Mouse (Mus musculus): ENCODE measurements around the gene Ubash3b.
A peak's percentile ranks its signal among the peaks of the same experiment; 100 is the strongest.

Ubash3b gene

DNA sequence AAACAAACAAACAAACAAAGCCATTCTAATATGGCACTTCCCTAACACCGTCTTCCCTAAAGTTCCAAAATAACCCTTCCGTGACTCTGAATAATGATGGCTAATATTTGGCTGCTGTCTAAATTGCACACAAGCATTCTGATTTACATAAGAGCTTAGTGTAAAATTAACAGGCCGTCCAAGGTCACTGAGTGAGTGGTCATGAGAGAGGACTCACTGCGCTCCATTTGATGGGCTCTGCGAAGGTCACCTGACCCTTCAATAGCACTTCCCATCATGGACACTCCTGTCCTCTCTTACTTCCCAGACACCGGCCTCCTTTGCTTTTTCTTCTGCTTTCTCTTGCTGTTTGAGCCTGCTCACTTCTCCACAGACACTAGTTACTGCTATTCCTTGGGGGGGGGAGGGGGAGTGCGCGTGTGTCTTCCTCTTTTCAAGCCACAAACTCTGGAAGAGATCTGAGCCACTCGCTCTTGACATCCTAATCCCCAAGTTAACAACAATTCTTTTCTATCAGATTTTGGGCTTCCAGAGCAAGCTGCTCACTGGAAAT is 73.6 kb downstream of the Ubash3b start:
- no peak for DNase-seq (ENCODE audit: low spot score)

DNA sequence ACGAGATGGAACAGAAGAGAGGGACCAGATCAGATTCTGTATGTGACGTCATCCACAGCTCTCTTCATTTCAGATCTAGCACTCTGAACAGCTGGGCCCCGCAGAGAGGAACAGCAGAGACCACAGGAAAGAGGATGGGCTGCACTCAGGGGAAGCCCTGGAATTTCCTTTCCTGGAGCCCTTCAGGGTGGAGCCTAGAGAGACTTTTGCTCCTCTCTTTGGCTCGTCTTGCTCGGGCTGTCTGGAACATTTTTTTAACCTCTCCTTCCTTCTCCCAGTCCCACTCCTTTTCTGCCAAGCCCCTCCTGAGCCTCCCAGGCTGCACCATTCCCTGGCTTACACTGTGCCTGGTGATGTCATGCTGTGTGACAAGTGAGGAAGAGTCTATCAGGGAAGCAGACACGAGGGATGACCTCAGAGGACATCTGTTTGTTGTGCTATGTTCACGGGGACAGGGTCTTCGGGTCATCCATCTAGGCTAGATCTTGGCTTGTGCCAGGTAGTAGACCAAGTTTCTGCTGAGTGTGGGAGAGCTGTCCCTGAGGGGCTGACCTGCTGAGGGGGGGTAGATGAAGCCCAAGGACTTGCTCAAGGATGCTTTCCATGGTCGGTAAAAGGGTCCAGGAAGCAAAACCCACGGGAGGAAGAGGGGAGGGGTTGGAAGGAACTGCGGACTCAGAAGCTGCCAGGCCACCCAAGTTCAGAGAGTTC is 77.2 kb downstream of the Ubash3b start:
- no peak for DNase-seq (ENCODE audit: low spot score)

DNA sequence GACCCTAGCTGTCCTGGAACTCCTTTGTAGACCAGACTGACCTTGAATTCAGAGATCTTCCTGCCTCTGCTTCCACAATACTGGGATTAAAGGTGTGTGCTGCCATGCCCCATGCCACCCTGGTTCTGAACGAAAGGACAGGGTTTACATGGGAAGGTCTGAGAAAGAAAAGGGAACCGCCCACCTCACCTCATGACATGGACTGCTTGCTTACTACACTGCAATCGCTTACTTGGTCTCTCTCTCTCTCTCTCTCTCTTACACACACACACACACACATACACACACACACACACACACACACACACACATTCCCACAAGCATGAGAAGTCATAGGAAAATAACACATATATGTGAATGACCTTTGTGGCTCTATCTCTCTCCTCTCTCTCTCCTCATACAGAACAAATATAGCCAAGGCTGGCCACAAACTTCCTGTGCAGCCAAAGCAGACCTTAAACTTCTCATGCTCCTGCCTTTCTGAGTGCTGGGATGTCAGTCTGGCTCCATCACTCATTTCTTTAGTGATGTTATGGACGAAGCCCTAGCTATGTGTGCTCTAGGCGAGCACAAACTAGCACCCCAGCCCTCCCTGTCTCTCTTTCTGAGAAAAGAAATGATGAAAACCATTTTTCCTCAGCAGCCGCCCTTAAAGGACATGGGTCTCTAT is 78.0 kb downstream of the Ubash3b start:
- DNase-seq (ENCODE audit: low spot score), result no peak

DNA sequence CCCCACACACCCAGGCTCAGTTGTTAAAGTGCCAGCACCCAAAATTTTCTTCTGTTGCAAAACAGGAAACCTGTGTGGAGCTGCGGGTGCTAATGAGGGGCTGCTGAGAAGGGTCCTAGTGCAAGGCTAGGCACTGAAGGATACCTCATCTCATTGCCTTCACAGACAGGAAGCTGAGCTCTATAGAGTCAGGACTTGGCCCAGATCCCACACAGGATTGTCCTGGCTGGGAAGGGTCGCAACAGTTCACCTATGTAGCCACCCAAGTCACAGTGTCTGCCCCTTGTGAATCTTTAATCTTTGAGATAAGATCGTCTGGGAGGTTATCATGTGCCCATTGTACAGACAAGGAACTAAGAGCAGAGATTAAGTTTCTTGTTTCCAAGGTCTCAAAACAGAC is 78.6 kb downstream of the Ubash3b start:
- no peak for DNase-seq (ENCODE audit: low spot score)

DNA sequence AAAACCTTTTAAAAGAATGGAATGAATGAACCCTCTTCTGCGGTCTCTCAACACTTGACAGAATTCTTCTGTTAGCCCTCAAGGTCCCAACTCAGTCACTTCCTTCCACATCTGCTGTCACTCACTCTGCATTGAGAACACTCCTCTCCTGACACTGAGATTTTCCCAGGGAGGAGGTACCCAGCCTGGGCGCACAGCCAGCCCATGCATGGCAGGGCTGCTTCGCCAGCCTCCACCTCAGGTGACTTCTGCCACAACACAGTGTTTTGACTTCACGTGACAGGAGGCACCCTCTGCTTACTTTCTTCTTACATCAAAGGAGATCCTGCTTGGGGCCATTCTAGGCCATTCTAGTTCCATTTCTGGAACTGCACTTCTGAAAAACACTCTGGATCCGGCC is 80.6 kb downstream of the Ubash3b start:
- DNase-seq (ENCODE audit: low spot score), result no peak

DNA sequence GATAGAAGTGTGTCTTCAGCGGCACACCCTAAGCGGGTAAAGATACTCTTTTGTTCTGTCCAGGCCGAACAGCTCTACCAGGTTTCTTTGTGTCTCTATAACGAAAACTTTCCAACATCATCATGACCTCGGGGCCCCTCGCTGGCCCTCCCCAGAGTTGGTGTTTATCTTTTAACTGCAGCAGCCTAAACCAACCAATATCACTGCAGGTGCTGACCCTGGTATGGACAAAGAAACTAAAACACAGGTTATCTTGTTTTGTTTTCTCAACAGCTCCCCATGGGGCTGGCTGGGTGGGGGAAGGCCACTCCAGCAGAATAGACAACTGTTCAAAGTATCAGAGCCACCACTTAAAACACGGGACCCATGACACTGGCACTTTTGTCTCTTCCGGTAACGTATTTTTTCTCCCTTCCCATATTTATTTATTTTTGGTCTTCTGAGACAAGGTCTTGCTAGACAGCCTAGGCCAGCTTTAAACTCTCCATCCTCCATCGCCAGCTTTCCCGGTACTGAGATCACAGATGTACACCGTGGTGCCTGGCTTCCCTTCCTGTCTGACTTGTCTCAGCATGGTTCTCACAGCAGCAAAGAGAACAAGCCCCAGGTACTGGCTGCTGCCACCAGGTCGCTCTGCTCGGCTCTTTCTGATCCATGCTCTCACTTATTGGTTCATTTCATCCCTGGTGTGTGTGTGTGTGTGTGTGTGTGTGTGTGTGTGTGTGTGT is 81.9 kb downstream of the Ubash3b start:
- DNase-seq (ENCODE audit: low spot score), result no peak

DNA sequence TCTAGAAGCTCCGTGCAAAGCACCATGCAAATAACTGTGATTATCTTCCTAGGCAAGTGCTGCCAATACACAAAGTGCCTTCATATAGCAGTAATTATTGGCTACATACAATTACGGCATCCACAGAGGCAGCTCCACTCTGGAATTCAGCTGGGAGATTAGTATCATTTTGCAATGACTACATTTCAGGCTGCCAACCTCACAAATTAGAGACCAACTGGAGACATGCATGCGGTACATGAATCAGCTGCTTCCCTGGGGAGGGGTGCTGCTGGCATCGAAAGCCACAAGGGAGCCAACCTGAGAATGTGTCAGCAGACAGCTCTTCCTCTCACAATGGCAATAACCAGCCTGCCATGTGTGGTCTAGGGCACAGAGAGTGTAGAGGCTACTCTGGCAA is 83.3 kb downstream of the Ubash3b start:
- no peak for DNase-seq (ENCODE audit: low spot score)

DNA sequence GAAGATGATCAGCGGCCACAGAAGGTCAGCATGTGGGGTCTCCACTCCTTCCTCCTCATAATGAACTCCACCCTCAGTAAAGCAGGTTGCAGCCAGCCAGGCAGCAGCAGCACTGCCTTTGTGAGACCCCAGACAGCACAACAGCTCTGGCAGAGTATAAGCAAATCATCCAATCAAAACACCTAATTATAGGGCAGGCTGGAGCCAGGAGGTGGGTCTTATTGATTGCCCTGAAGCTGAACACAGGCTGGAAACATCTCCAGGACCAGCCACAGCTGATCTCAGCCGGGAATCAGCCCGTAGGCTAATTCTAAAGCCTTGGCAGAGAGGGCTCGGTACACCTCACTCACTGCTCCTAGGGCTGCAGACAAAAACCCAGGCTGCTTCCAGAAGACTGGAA is 85.3 kb downstream of the Ubash3b start:
- no peak for DNase-seq (ENCODE audit: low spot score)

DNA sequence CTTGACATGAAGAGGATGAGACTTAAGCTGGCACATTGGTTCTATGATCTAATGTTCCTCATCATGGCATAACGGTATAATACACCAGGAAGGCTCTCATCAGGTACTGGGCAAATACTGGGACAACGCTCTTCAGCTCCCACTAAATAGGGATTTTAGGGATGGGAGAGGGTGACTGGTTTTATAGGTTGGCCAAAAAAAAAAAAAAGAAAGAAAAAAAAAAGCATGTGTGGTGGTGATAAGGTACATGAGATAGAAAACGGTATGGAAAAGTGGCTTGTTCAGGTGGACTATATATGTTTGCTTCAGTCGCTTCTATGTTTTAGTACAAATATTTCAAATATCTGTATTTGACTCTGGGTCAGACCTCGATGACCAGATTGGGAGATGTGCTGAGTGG is 86.0 kb downstream of the Ubash3b start:
- no peak for DNase-seq (ENCODE audit: low spot score)

DNA sequence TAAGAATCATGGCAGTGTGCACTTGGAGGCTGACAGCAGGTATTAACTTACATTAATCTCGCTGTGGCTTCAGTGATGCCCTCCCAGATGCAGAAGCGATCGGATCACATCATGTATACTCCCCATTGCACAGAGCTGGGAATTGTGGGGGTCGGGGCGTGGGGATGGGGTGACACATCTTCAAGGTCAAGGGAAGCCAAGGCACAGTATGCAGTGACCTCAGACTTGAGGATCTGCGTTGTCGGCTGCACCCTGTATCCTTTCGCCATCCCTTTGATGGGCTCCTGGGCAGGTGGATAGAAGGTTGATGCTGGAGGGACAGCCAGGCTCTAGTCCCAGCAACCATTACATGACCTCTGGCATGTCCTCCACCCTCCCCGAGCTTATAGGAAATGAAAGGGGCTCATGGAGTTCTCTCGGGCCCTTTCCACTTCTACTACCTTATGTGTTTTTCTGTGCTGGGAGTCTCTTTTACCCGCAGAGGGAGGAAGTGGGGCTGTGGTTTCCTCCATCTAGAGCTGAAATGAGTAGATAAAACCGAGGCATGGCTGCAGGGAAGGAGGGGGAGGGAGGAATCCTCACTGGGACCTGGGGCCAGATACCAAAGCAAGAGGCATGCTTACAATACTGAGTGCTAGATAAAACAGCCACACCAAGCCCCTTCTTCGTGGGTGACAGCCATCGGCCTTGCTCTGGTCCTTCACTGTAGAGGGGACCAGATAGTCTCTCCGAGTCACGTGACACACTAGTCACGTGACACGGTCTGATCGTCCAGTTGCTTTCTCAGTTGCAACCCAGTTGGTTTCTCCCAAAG is 88.1 kb downstream of the Ubash3b start:
- DNase-seq (ENCODE audit: low spot score), result no peak

DNA sequence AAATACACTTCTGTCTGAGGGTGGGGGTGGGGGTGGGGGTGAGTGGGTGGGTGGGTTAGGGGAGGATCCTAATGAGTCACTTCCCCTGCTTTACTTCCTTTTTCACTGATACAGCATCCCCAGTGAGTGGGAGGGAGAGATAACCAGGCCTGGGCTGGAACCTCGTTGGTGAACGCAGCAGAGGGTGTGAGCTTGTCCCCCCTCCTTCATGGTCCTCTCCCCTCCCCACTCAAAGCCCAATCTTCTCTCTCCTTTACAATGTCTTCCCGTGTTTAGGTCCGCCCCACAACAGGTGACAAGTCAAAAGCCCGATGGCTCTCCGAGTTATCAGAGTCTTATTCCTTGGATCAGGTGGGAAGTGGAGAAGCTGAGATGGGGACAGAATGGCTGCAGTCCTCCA is 88.7 kb downstream of the Ubash3b start:
- DNase-seq (ENCODE audit: low spot score), result no peak

DNA sequence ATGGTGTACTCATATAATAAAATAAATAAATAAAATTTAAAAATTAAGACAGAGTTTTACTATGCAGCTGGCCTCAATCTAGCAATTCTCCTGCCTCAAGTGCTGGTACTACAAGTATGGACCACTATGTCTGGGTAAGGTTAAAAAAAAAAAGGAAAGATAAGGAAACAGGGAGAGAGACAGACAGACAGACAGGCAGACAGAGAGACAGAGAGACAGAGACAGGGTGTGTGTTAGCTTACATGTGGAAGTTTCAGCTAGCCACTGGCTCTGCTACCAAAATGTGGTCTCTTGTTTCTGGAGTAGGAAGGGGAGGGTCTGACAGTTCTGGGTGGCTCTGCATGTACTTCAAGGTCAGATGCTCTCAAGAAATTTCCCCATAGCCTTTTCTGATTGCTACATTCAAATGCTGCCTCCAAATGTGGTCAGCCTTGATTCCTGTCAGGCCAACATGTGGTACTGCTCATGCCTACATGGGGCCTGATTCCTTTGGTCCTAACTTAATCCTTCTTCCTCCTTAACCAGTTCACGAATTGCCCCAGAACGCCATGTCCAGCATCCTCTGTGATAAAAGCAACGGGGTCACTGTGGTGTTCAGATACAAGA is 89.5 kb downstream of the Ubash3b start:
- no peak for DNase-seq (ENCODE audit: low spot score)

DNA sequence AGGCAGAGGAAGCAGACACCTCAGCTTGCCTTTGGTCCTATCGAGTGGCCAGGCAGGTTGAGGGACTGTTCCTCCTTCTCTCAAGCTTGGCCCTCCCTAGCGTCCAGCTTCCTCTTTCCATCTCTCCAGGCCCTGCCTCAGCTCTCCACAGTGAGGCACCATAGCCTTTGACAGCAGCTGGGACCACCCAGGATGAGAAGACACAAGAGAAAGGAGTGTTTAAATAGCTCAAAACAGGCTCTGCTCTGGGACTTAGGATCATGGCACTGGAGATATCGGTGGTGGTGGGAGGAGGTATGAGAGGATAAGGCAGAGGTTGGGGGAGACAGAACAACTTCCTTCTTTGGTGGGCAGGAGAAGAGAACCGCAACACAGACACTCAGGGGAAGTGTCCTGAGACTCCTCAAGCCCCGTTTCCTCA is 90.7 kb downstream of the Ubash3b start:
- no peak for DNase-seq (ENCODE audit: low spot score)

DNA sequence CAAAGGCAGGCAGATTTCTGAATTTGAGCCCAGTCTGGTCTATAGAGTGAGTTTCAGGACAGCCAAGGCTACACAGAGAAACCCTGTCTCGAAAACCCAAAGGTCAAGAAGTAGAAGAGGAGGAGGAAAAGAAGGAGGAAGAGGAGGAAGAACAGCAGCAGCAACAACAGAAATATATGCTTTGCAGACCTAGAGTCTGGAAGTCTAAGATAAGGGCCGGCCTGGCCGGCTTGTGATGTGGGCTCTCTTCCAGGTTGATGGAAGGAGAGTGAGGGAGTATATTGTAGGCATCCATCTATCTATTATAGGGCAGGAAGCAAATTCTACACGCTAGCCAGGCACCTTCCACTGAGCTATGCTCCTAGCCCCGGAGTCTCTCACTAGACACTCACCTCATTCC is 92.0 kb downstream of the Ubash3b start:
- DNase-seq (ENCODE audit: low spot score), result no peak

DNA sequence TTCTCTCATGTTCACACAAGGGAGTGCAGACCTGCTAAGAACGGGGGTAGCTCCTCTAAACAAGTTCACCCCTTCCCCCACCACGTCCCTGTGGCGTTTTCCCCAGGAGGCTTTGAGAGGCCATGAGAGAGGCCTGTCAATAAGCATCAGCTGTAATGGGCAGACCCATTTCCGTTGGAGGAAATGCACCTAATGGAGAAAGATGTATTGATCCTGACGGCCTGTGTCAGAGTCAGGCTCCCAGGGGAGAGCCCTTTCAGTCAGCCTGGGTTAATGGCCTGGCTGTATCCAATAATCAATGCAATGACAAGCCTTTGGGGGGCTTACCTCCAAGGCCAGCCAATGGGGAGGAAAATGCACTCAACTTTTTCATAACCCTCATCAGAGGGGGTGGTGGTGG is 100.1 kb downstream of the Ubash3b start:
- no peak for DNase-seq (ENCODE audit: low spot score)

DNA sequence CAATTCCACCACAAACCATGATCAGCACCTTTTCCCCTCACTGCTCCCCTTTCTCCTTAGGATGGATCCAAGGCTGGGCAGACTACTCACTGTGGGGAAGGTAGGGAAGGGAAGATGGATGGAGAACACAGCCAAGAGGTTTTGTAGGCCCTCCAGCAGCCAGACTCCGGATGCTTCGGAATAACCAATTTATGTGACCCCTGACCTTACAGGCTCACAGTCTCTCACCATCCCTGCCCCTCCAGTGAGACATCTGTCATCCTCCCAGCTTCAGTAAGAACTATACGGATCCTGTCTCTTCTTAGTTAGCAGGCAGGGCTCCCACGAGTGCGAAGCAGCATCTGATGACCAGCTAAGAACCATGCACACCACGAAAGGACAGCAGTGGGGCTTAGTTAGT is 100.9 kb downstream of the Ubash3b start:
- no peak for DNase-seq (ENCODE audit: low spot score)

DNA sequence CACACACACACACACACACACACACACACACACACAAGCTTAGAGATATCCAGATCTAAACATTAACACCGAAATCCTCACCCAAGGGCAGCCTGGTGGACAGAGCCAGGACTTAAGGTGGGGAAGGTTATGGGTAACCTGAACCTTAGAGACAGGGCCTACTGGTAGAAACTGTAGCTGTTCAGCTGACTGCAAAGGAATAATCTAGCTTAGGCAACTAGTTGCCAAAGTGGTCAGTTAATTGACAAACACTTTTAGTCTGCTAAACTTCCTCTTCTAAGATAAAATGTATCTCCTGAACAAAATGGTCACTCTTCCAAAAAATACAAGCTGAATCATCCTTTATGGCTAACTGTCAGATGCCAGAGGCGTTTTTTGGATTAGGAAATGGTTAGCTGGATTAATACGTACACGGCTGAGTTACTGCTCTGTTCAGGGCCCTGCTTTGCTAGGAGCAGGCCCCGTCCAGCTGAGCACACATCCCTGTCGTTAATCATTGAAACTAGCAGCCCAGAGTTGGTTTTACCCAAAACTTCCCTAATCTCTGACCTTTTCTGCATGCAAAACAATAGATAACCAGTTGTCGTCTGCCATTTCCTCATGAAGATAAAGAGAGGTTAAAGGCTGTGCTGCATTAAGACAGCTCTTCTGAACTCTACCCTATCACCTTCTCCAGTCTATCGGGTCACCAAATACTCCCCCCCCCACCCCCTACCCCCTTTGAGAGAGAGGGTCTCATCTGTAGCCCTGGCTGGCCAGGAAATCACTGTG is 102.5 kb downstream of the Ubash3b start:
- DNase-seq (ENCODE audit: low spot score), result no peak

DNA sequence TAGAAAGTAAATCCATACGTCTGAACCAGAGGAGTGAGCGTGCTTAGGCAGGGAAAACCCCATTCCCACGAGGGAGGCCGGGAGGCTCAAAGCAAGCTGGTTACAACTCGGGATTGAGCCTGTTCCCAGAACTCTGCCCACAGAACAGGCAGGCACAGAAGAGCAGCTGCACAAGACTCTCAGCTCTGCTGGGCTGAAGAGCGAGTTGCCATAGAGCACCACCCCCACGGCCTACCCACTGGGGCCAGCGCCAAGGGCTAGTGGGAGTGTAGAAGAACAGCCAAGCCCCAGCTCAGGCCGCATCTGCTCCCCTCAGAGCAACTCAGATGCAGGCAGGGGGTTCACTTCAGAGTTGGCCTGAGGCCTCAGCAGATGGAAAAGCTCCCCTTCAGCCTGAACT is 107.3 kb downstream of the Ubash3b start:
- DNase-seq (ENCODE audit: low spot score), result peak; percentile 62

DNA sequence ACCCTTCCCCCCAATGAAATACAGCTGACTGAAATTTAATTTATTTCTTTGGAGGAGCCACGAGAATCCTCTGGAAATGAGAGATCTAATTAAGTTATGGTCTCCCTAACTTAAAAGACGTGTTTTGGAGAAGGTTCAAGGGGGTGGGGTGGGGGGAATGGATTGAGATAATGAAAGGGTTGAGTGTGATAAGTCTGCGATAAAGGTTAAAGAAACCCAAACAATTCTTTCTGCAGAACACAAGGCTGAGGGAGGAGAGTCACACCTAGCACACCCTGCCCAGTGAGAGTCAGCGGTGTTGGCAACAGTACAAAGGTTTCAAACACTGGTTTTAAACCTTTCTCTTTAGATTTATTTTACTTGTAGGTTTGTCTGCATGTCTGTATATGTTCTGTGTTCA is 108.0 kb downstream of the Ubash3b start:
- no peak for DNase-seq (ENCODE audit: low spot score)

DNA sequence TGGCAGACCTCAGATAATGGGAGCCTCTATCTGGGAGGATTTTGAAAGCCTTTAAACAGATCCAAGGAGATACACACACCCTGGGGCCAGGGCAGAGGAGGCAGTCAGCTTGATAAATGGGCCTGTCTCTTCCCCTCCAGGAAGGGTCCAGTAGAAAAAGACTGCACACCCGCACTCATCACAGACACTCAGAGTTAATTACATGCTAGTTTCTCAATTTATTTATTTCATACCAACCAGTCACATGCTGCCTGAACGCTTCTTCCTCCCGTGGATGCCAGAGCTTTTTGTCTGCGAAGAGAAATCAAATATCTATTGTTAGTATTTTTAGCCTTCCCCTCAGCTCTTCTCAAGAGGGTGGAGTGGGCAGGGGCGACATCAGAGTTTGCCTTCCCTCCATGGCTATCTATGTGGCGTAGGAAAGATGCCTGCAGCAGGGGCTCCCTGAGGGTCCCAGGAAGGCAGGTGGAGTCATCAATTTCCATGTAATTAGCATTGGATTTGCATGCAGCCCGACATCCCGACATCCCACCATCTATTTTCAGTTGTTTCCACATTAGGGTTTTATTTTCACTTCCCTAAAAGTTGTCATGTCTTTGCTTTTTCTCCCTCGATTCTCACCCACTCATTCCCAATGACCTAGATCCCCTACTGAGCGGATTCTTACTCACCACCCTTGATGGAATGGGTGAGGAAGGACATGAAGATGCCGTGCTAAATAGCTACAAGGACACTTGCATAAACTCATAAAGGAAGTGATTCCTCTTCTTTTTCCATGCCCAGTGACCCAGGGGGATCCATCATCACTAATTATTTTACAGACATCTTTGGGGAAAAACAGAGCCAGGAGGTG is 110.2 kb downstream of the Ubash3b start:
- no peak for DNase-seq (ENCODE audit: low spot score)

All from testis, postnatal 10 days (tissue).